ENCODE assay signal across 25 mouse cellular contexts in genomic region chr15:30268822-30269221, GRCm38 (mm10).
"Had no signal": no experiment of that assay in that cellular context is flagged by ENCODE, and none has a peak within 500 bp of the region (broad histone marks: within the 10 kb centered on the region; RNA-seq: fewer than 3 reads in every experiment).

No protein-coding gene starts in this region.

- H3K4me2 ChIP-seq: heart, embryonic 12.5 days; hindbrain, embryonic 13.5 days; intestine, embryonic 15.5 days; limb, embryonic 13.5 days; limb, embryonic 15.5 days; liver, embryonic 12.5 days had no signal

- H3K4me1 ChIP-seq: heart, embryonic 10.5 days; heart, embryonic 12.5 days; hindbrain, embryonic 10.5 days; intestine, embryonic 15.5 days; limb, embryonic 13.5 days; limb, embryonic 15.5 days; liver, embryonic 12.5 days had no signal

- ATAC-seq: inflammation-experienced regulatory T-cells, adult 6 months; intestine, embryonic 15.5 days; intestine, postnatal 0 days; liver, embryonic 12.5 days had no signal

- H3K9me3 ChIP-seq: heart, embryonic 10.5 days; heart, embryonic 12.5 days; hindbrain, embryonic 10.5 days; hindbrain, embryonic 13.5 days; intestine, embryonic 15.5 days; limb, embryonic 13.5 days; limb, embryonic 15.5 days; liver, embryonic 12.5 days had no signal

- H3K36me3 ChIP-seq: heart, embryonic 10.5 days; heart, embryonic 12.5 days; hindbrain, embryonic 10.5 days; hindbrain, embryonic 13.5 days; intestine, embryonic 15.5 days; limb, embryonic 13.5 days; limb, embryonic 15.5 days; liver, embryonic 12.5 days had no signal

- H3K9ac ChIP-seq: heart, embryonic 12.5 days; hindbrain, embryonic 13.5 days; intestine, embryonic 15.5 days; limb, embryonic 13.5 days; limb, embryonic 15.5 days; liver, embryonic 12.5 days; liver, embryonic 14.5 days had no signal

- H3K27me3 ChIP-seq: heart, embryonic 12.5 days; hindbrain, embryonic 13.5 days; intestine, embryonic 15.5 days; limb, embryonic 13.5 days; limb, embryonic 15.5 days; liver, embryonic 12.5 days had no signal

- H3K27ac ChIP-seq: gastrocnemius, adult 2 months; heart, embryonic 10.5 days; hindbrain, embryonic 10.5 days; hindbrain, embryonic 13.5 days; intestine, embryonic 15.5 days; layer of hippocampus, adult 2 months; left cerebral cortex, adult 2 months; limb, embryonic 13.5 days; limb, embryonic 15.5 days; liver, embryonic 12.5 days; liver, embryonic 14.5 days had no signal

- DNase-seq: gastrocnemius, adult 2 months; gastrocnemius, postnatal 10 days; gastrocnemius, postnatal 25 days; heart, adult 18-20 months; heart, postnatal 10 days; heart, postnatal 4 days; kidney, adult 18-20 months; kidney, adult 8-10 months; kidney, postnatal 10 days; kidney, postnatal 25 days; kidney, postnatal 4 days; left cerebral cortex, postnatal 4 days had no signal

- H3K4me3 ChIP-seq: gastrocnemius, adult 2 months; heart, embryonic 10.5 days; heart, embryonic 12.5 days; hindbrain, embryonic 10.5 days; hindbrain, embryonic 13.5 days; intestine, embryonic 15.5 days; layer of hippocampus, adult 2 months; left cerebral cortex, adult 2 months; limb, embryonic 13.5 days; limb, embryonic 15.5 days; liver, embryonic 12.5 days had no signal
